Mouse (Mus musculus) small intestine, adult 10 weeks (tissue): ENCODE measurements around the gene Fbxo44. TPM values are rescaled to one million over a fixed set of nuclear protein-coding genes. Genes with fewer than 3 reads are reported as not detected.

ENCODE experiments used
- polyA plus RNA-seq: library from polyadenylated mRNA; stranded (reverse); fragments of 350-450 nt; fragmentation: Illumina TruSeq; extraction: RNeasy Lipid Tissue Mini Kit (QIAGEN cat#74804); gene quantifications from one replicate; pipeline ENCODE4 v1.2.3, GENCODE M21; 2014; ENCODE audit warnings: low replicate concordance

Fbxo44 gene
- 0.82 TPM for polyA plus RNA-seq

GRCm38 (mm10) chr4:148160436-148161390 lies at the start of gene Fbxo44, which contains the start of gene Fbxo2:
TSS of gene Fbxo44 (minus strand) at chr4:148160482.
TSS of gene Fbxo2 (plus strand) at chr4:148160621.

GRCm38 (mm10) chr4:148151267-148152168 lies 8.8 kb downstream of the Fbxo44 start, which contains the start of gene Fbxo6:
TSS of gene Fbxo6 (minus strand) at chr4:148152140.

GRCm38 (mm10) chr4:148130561-148131413 lies 29.5 kb downstream of the Fbxo44 start, which contains the start of gene Draxin:
TSS of gene Draxin (minus strand) at chr4:148130698.

GRCm38 (mm10) chr4:148130133-148130532 lies 30.1 kb downstream of the Fbxo44 start, which contains the start of gene Mad2l2:
TSS of gene Mad2l2 (plus strand) at chr4:148130384.

Other genes starting within 250 kb of the Fbxo44 start
- 0.52 TPM for gene Plod1, start 223.7 kb downstream of the Fbxo44 start, polyA plus RNA-seq
- gene 2510039O18Rik, start 219.6 kb downstream of the Fbxo44 start, polyA plus RNA-seq: 11.4 TPM
- not detected for gene Nppb, start 174.7 kb downstream of the Fbxo44 start, polyA plus RNA-seq
- gene Nppa, start 159.8 kb downstream of the Fbxo44 start, polyA plus RNA-seq: not detected
- 0.63 TPM for gene Clcn6, start 121.7 kb downstream of the Fbxo44 start, polyA plus RNA-seq
- 0.78 TPM for gene Mthfr, start 121.4 kb downstream of the Fbxo44 start, polyA plus RNA-seq
- 3.7 TPM for gene Agtrap, start 72.5 kb downstream of the Fbxo44 start, polyA plus RNA-seq
- 1.0 TPM for gene Mad2l2, start 30.1 kb downstream of the Fbxo44 start, polyA plus RNA-seq
- not detected for gene Draxin, start 29.8 kb downstream of the Fbxo44 start, polyA plus RNA-seq
- 0.41 TPM for gene Fbxo6, start 8.3 kb downstream of the Fbxo44 start, polyA plus RNA-seq
- not detected for gene Fbxo2, start 139 bp upstream of the Fbxo44 start, polyA plus RNA-seq
- not detected for gene Disp3, start 127.5 kb upstream of the Fbxo44 start, polyA plus RNA-seq